Mouse (Mus musculus) liver, adult 10 weeks (tissue): ENCODE results near the gene Med22. TPM values are rescaled to one million over a fixed set of nuclear protein-coding genes. Genes with fewer than 3 reads are reported as not detected.

Experiments
- polyA plus RNA-seq: library from polyadenylated mRNA; stranded (reverse); fragments of 350-450 nt; fragmentation: Illumina TruSeq; extraction: RNeasy Lipid Tissue Mini Kit (QIAGEN cat#74804); gene quantifications from one replicate; pipeline ENCODE4 v1.2.3, GENCODE M21; 2014; ENCODE audit warnings: low read depth, low replicate concordance

Gene Med22
- 5.5 TPM for polyA plus RNA-seq

GRCm38 (mm10) chr2:26910124-26910993 is at the start of gene Med22, which contains the start of gene Rpl7a:
Med22 (minus strand) TSS chr2:26910677.
Rpl7a (plus strand) TSS chr2:26910764.

GRCm38 (mm10) chr2:26933304-26934055 is 23.0 kb upstream of the Med22 start, which contains the start of the genes Surf4 and Stkld1:
Surf4 (minus strand) TSS chr2:26933928.
Stkld1 (plus strand) TSS chr2:26934047.

DNA sequence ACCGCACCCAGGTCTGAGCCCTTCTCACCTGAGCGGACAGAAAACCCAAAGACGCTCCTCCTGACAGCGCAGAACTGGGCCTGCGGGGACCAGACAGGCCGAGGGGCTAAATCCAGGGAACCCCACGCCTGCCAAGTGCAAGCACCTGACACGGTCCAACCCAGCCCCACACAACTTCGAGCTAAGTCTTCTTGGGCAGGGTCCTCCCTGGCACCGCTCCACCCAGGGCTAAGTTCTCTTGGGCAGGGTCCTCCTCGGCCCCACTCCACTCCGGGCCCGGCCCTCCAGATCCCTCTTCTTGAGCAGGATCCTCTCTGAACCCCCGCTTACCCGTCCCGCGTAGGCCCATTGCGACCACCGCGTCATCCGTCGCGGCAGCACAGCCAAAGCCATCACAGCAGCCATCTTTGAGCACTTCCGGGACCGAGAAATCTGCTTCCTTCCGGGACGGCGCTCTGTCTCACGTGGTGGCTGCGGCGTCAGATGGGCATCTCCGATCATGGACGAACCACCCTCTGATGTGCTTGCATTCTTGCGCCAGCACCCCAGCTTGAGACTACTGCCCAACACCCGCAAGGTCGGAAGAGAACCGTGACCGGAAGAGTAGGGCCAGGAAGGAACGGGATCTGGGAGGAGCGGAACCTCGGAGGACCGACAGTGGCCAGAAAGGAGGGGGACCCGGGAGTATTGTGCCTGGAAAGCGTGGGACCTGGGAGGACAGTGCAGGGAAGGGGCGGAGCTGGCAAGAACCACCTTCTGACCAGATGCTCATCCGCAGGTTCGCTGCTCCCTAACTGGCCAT is 5.7 kb upstream of the Med22 start, which contains the start of the genes Surf2 and Surf1:
Surf2 (plus strand) TSS at position 441 of the 802 bp plus-strand sequence.
Surf1 (minus strand) TSS at position 604 of the 802 bp plus-strand sequence.

DNA sequence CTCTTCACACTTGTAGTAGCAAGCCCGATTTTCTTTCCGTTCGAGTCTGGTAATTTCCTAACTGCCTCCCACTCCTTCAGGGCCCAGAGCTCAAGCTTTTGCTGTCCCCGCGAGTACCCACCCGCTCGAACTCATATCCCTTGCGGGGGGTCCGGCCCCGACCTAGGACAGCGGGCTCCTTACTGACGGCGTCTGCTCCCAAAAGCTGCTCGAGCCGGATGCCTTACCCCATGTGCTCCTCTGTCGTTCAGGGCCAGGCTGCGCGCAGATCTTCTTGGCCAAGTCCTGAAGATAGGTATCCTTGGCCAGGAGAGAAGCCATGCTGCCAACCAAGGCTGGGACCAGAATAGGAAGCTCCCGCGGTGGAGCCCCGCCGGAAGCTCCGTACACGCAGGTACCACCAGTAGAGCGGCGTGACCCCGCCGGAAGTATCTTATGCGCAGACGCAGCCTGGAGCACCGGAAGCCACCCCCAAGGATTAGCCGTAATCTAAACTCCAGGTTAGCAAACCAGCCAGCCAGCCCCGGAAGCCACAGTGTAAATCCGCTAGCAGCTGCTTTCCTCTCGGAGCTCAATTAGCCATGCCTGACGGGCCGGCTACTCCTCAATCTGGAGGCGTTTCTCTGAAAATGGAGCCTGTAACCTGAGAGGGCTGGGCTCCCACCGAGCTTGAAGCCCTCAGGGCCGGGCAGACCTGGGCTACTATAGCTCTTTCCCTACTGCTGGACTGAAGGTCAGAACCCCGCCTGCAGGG is 7.8 kb downstream of the Med22 start, which contains the start of gene Surf6:
Surf6 (minus strand) TSS at position 413 of the 754 bp plus-strand sequence.

DNA sequence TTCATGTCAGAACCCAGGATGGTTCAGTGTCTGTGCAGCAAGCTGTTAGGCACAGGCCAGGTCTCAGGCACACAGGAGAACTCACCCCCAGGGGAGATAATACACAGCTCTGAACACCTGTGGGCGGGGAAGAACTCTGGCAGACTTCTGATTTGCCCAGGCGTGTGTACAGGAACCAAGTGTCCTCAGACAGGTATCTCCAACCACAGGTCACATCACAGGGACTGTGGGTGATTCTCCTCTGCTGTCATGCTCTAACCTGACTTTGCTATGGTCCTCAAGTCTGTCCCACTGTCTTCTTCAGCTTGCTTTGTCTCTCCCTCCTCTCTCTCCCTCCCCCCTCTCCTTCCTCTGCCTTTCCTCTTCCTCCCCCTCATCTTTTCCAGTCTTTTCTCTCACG is 45.6 kb downstream of the Med22 start, which contains the start of gene Abo:
Abo (minus strand) TSS at position 101 of the 400 bp plus-strand sequence.

Other genes with a start within 250 kb of the Med22 start
- not detected for gene Lcn4, start 239.4 kb downstream of the Med22 start, polyA plus RNA-seq
- not detected for gene Abo, start 45.7 kb downstream of the Med22 start, polyA plus RNA-seq
- 4.9 TPM for gene Surf6, start 7.8 kb downstream of the Med22 start, polyA plus RNA-seq
- gene Rpl7a, start 87 bp upstream of the Med22 start, polyA plus RNA-seq: 61.9 TPM
- 8.2 TPM for gene Surf2, start 5.7 kb upstream of the Med22 start, polyA plus RNA-seq
- gene Surf1, start 5.9 kb upstream of the Med22 start, polyA plus RNA-seq: 36.3 TPM
- 78.7 TPM for gene Surf4, start 23.3 kb upstream of the Med22 start, polyA plus RNA-seq
- gene Stkld1, start 23.4 kb upstream of the Med22 start, polyA plus RNA-seq: not detected
- 21.3 TPM for gene Rexo4, start 53.7 kb upstream of the Med22 start, polyA plus RNA-seq
- gene Adamts13, start 62.7 kb upstream of the Med22 start, polyA plus RNA-seq: 0.37 TPM
- gene Cacfd1, start 99.2 kb upstream of the Med22 start, polyA plus RNA-seq: 10.9 TPM
- gene Slc2a6, start 117.3 kb upstream of the Med22 start, polyA plus RNA-seq: not detected
- not detected for gene Mymk, start 161.5 kb upstream of the Med22 start, polyA plus RNA-seq
- 0.19 TPM for gene Adamtsl2, start 168.7 kb upstream of the Med22 start, polyA plus RNA-seq
- not detected for gene Fam163b, start 231.8 kb upstream of the Med22 start, polyA plus RNA-seq